Mouse (Mus musculus) layer of hippocampus, postnatal 10 days (tissue): ENCODE measurements around the gene Atp10b. TPM values are rescaled to one million over a fixed set of nuclear protein-coding genes. Genes with fewer than 3 reads are reported as not detected.
"Not testable (repeated sequence)": the region's sequence is repeated elsewhere in the genome, so short reads cannot be mapped to it uniquely, and the experiment has no call there.

Experiments used
- DNase-seq, 2 experiments: peaks; one replicate each; pipeline ENCODE4 v3.0.0; 2021; ENCODE audit warnings: low spot score in 2 of 2
- long read RNA-seq: library from polyadenylated mRNA; stranded (forward); transcript quantifications from one replicate; pipeline ENCODE4 v2.0.0, GENCODE M21; 2023
- total RNA-seq, 2 experiments: library from RNA; stranded (reverse); gene quantifications; 2 replicates each; pipeline ENCODE4 v1.2.3; 2021

Atp10b gene
- 1 to 10 TPM in 1 of 2 experiments, under 1 TPM in 1; 0.80 to 1.1 TPM for total RNA-seq
- long read RNA-seq, result 0 reads

DNA sequence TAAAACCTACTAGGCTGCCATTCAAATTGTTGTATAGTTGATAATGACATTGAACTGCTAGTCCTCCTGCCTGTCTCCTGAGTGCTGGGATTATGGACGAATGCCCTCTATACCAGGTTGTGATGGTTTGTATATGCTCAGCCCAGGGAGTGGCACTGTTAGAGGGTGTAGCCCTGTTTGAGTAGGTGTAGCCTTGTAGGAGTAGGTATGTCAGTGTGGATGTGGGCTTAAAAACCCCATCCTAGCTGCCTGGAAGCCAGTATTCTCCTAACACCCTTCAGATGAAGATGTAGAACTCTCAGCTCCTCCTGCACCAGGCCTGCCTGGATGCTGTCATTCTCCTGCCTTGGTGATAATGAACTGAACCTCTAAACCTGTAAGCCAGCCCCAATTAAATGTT, at the start of gene Atp10b:
Gene Atp10b, plus strand, starts transcription at position 301 of the 400 bp plus-strand sequence.
- DNase-seq, result no peak

DNA sequence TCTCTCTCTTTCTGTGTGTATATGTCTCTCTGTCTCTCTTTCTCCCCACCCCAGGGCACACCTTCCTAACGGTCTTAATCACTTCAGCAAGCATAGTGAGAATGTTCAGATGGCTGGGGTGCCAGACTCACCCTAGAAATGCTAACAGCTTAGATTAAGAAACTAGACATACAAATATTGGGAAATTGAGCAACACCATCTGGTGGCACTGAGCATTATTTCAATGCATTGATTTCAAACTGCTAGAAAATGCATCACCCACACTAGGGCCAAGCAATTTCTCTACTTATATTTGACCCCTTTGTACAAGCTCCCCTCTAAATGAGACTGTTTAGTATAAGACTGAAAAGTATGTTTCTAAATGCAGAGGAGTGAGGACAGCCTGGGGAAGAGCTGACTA, 48.3 kb upstream of the Atp10b start:
- no peak for DNase-seq

DNA sequence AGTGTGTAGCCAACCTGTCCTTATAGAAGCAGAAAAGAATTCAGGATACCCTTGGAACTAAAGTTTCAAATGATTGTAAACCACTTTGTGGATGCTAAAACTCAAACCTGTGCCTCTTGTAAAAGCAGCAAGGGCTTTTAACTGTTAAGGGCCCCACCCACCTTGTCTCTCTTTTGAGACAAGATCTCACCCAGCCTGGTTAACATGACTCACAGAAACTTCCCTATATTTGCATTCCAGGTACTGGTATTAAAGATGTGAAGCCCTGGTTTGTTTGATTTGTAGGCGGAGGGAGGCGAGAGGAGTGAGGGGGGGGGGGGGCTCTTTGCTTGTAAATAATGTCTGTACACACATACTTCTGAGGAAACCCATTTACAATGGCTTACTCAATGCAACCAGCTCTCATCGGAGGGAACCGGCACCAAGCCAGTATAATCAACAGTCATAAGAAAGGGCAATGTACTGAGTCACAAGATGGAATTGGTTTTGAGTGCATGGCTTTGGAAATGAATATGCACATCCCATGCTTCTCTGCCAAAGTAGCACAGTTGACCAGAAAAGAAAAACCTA, 23.7 kb upstream of the Atp10b start:
- no peak for DNase-seq

DNA sequence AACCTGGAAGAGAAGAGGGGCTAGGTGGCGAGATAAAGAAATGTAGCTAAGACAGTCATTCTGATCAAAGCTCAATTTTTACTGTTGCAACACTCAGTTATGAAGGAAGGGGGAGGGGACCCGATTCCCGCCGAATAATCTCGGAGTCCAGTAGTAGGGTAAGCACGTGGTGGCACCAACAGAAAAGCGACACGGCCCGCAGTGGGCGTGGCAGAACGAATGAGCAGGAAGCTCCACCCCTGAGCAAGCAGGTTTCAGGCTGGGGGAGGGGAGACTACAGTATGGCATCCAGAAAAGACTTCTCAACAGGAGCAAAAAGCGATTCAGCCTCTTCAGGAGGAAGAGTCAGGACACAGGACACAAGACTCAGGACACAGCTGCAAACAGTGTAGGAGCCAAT, 23.1 kb upstream of the Atp10b start:
- DNase-seq, result not testable (repeated sequence)

DNA sequence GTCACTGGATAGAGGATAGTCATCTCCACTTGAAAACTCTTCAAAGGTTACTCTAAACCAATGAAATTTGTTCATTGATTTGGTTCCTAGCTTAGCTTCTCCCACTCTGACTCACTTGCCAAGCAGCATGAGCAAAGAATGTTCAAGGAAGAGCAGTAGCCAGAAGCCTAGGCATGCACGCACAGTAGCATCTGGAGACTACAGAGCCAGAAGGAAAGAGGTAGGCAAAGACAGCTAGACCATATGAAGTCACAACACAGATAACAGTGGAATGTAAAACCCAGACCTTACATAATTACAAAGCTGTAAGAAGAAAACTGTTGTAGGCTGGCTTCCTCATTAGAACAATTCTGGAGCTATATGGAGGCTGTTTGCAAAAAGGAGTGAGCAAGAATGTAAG, 8.4 kb upstream of the Atp10b start:
- DNase-seq, result no peak

DNA sequence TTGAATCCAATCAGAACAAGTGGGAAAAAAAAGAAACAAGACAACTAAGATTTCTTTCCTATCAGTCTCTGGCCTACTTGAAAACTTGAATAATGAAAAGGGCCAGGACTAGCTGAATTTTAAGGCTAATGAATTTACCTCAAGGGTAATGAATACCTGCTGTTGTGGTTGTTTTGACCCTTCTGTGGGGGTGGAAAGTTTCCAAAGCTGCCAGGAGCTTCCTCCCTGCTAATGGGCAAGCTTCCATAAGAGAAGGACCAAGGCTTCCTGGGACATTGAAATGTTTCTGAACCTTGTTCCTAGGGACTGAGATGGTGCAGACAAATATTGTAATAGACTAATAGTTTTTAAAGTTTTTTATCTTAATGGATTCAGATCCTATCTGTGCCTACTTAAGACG, 6.9 kb upstream of the Atp10b start:
- DNase-seq, result no peak

DNA sequence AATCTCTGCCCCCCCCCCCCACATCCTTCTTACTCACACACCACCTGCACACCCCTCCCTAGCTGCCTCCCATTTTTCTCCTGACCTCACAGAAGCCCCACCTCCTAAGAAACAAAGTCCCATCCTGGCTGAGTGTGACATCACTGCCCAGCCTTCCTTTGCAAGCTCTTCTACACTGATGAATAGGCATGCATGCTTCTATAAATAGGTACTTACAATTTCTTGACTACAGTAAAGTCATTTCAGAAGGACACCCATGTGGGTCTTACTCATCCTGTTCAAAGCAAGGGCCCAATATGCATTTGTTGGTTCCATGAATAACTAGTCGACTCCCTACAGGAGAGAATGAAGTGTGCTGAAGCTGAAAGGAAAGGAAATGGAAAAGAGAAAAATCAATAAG, 5.5 kb upstream of the Atp10b start:
- no peak for DNase-seq

DNA sequence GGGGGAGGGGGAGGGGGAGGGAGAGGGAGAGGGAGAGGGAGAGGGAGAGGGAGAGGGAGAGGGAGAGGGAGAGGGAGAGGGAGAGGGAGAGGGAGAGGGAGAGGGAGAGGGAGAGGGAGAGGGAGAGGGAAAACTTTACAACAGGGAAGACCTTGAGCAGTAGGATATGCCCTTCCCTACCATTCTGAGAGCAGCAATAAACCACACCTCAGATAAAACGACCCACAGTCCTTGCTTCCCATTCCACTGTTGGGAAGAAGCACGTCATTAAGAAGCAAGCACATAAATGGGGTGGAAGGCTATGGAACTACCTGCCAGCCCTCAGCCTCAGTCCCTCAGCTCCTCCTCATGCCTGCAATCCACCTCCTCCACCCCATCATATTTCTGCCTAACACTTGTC, 4.8 kb upstream of the Atp10b start:
- not testable (repeated sequence) for DNase-seq

DNA sequence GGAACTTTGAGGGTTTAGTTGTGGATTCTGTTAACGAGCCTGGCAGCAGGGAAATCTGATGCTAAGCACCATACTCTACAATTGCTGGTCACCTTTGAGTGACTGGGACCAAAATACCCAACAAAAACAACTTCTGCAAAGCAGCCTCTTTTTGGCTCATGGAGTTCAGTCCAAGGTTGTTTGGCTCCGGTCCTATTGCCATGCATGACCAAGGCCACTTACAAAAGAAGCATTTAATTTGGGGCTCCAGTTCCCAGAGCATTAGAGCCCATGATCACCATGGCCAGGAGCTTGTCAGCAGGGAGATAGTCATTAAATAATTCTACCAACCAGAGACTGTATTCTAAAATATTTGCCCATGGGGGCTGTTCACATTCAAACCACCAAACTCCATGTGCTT, 2.3 kb upstream of the Atp10b start:
- DNase-seq, result peak; percentile 8 to 26

DNA sequence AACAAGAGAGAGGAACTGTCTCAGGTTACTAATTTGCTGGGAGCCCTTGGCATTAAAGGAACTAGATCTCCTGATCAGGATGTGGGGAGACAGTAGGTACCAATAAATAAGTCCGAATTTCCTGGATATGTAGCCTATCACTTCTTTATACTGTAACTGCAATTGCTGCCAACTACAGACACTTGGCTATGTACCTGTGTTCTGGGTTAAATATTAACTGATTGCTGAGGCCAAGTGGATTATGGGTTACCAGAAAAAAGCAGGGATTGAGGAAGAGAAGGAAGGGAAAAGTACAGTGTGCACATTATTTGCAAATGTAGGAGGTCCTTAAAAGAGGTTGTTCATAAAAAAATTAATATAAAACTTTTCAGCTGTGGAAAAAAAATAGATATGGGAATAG, 1.3 kb upstream of the Atp10b start:
- no peak for DNase-seq

DNA sequence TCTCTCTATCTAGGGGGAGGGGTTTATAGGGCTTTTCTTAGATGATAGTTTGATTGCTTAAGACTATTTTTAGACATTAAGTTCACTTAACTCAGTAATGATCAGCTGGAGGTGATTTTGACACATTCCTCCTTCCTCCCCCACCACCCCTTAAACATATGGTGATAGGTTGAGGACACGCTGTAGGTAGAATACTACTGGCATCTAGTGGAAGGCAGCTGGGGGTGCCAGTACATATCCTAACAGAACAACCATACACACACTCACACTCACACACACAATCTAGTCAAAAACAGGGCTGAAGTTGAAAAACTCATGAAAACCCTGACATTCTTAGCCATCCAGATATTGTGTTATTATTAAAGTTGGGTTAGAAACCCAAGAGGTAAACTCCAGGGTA, 5.3 kb downstream of the Atp10b start:
- DNase-seq, result no peak

DNA sequence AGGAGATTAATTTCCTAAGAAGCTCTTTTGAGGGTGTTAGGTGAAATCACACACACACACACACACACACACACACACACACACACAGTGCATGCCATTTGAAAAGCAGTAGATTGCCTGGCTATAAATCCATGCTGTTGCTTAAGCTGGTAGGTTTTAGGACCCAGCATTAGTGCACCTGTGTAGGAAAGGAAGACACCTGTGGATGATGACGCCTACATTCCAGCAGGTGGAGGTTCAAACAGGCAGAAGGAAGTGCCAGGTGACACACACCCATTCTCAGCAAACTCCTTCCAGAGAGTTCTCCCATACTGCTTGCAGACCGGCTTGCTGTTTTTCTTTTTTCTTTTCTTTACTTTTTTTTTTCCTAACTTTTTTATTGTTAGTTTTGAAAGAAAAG, 5.7 kb downstream of the Atp10b start:
- DNase-seq, result no peak

DNA sequence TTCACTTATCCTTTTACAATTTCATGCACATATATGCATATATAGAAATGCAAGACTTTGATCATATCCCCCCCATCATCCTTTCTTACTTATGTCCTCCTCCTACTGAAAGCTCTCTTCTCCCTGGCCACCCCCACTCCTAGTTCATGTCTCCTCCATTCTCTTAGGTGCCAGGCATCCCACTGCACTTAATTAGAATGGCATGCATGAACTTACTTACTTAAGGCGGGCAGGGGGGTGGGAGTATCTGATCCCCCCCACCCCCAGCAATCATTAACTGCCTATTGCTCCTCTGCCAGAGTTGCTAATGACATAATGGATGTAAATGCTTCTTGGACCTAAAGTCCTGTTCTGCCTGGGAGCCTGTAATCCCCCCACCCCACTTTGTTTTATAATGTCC, 9.1 kb downstream of the Atp10b start:
- no peak for DNase-seq

DNA sequence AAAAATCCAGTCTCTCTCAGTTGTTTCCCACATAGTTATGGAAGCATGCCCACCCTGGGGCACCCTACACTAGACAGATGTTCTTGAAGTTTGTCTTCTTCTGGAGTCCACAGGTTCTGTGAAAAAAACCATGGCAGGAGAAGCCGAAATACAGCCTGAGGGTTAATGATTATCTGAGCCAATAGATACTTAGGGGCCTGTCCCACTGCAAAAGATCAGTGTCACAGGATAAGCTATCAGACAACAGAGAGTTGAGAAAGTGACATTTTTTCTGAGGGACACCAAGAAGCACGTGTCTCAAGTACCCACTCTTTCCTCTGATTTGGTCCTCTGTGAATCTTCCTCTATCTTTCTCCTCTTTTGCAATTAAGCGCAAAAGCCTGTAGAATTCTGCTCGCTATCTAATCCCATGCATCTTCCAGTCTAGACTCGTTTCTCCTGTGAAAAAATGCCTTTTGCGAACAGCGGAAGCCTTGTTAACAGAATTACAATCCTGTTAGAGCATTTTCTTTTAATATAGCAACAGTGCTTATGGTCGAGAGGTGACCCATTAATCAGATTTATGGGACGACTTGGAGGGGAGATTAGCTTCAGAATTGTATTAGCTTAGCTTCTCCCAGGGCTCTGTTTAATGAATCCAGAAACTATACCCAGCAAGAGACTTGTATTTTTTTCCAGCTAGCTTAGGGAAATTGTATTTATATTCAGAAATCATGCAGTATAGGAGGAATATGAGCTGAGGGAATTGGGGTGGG, 10.7 kb downstream of the Atp10b start:
- no peak for DNase-seq

DNA sequence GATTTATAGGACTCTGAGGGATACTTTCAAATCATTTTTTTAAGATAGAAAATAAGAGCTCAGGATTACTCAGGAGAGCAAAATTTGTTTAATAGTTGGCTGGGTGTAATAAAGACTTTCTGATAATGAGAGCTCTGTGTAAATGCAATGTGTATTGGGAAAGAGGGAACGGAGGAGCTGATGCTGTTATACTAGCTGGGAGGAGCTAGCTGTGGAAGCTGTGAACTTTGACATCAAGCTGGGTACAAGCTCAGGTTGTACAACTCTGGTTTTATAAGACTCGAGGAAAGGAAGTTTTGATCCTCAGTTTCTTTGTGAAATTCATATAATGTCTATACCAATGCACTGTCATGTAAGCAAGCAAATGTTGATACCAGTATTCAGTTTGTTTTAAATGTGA, 20.9 kb downstream of the Atp10b start:
- DNase-seq, result no peak

DNA sequence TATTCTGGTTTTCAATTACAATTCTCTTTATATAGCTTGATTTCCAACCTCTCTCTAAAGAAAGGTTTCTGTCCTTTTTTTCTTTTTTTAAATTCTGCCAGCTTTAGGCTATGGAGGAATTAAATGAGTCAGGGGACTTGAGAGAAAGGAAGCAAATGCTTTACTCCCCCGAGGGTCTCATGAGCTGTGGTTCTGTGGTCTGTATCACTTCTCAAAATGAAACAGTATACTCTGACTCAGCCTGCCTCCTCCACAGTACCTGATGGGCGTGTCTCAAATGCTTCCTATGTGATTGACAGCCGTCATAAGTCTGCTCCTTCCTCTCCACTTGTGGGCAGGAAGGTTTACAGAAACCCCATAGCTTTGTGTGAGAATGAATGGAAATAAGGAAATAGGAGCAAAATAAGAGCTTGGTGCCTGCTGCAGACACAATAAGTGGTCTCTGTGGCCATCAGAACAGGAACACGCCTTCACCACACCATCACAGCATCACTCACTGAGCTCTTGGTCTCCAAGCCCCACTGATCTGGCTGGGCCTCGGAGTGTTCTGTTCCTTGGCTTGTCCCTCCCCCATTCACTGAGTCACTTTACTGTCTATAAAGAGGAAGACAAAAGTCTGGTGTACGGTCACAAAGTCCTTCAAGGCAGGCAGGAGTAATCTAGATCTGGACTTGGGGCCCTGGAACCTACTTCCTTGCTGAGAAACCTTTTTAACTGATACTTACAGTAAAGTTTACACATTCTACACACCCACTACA, 24.9 kb downstream of the Atp10b start:
- DNase-seq, result no peak

DNA sequence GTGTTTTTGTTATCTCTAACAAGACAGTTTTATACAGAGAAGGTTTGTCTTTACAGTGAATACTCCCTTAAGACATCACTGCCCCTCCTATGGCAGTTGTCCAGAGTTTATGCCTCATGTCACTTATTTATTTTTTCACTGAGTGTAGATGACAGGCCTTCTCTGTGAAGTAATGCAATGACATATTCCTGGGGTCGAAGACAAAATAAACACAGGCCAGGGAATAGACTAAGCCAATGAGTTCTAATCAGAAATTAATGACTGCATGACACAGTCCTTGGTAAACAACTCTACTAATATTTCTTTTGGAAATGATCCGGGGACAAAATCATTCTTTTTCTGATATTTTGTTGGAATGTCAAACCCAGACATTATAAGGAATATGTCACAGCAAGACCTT, 32.7 kb downstream of the Atp10b start:
- no peak for DNase-seq

DNA sequence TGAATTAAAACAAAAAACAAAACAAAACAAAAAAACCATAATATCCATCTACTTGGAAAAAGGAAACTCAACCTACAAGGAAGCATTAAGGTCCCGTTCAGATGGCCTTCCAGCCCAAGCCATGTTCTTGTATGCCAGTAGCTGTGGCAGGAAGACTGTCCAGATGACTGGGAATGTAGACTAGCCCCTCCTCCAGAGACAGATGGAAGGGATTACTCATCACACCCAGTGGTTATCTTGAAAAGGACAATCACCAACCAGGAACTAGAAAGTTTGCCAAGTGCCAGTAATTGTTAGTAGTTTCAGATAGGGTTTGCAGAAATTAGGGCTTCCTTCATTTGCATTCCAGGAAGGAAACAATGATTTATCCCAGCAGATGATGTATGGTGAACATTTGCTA, 33.1 kb downstream of the Atp10b start:
- DNase-seq, result no peak

DNA sequence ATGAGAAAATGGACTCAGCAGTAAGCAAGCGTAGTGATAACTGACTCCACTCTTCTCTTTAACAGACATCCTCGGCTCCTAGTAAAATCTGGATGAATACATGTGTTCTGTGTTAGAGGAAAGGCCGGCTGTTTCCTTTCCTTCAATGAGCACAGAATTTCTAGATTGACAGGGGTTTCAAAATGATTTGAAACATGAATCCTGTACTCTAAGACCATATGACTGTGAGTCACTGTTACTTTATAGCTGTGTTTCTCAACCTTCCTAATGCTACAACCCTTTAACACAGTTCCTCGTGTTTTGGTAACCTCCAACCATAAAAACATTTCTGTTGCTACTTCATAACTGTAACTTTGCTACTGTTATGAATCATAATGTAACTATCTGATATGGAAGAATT, 33.8 kb downstream of the Atp10b start:
- DNase-seq, result no peak

DNA sequence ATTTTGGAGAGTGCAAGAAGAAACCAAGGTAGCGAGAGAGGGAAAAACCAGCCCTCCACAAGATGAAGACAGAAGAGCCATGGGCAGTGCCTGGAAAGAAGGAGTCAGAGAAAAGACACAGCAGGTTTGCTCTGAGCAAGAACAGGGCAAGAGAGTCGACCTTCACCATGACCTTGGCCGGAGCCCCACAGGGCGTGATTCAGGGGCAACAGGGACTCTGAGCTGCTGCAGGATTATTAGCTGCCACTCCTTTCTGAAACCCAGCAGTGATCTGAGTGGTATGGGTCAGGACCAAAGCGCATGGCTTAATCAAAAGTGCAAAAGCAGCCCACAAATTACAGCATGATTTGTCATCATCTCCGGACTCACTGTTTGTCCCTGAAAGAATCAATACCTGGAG, 36.6 kb downstream of the Atp10b start:
- DNase-seq, result no peak

DNA sequence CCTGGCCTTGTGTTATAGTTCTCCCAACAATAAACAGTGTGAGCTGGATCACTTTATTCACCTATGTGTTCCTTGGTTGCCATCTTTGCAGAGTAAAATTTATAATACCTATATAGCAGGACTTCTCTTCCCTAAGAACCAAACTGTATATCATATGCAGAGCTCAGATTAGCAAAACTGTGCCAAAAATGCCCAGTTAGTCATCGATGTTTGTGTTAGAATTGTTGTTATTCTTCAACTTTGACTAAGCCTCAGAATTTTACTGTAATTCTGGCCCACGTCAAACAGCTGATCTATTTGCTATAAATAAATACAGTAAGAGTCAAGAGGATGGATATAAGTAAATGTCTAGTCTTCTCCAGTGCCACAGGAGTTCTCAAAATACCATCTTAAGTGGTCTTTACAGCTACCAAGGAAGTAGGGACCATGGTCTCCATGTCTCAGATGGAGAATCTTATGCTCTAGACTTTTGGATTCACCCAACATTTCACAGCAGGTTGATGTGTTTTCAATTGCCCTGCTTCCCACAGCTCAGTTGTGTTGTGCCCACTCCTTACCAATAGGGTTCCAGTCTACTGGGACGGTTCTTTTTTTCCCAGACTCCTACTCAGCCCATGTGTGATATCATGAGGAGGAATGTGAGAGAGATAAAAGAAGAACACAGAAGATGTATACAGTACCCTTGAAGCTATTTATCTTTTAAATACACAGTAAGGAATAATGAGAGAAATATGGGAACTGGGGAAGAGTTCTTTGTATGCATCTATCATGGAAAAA, 40.3 kb downstream of the Atp10b start:
- no peak for DNase-seq

DNA sequence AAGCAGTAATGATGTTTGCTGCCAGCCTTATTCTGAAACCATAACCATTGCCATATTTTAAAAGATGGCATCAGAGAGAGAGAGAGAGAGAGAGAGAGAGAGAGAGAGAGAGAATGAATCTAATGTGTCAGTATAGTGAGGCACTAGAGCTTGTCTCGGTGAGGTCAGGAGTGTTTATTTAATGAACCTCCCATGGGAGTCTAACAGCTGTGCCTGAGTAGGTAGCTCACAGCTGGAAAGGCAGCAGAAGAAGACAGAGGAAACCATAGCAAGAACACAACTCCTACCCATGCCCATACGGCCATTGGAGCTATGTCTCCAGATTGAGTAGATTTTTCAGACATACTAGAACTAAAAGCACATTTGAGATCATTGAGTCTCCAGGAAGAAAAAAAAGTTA, 49.1 kb downstream of the Atp10b start:
- DNase-seq, result no peak
